Mouse (Mus musculus): ENCODE data around the gene Urm1.

DNA sequence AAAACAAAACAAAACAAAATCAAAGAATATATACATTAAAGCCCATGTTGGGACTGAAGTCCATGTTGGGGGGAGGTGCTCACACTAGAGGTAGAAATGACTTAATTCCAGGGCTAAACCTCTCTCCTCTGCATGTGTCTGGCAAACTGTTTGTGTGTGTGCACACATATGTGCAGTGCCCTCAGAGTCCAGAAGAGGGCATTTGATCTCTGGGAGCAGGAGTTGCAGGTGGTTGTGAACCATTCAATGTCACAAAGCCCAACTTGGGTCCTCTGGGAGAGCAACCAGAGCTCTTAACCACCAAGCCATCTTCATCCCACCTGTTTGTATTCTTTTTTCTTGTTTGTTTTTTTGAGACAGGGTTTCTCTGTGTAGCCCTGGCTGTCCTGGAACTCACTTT lies 49.7 kb upstream of the Urm1 start:
- TF ChIP-seq CTCF (IDR thresholded peaks at IDR 0.05; ENCODE audit: extremely low read depth, insufficient read depth, insufficient read length, insufficient replicate concordance) (no peak), POLR2A (IDR thresholded peaks at IDR 0.05; ENCODE audit: low read depth, low read length) (no peak)
